Mouse (Mus musculus) lung, adult 2 months (tissue): Measurements from ENCODE around the gene Ubn2.

Experiments used
- CTCF ChIP-seq: fragments of 200-500 bp; IDR thresholded peaks from 2 replicates; pipeline ENCODE4 v1.5.1; 2011; ENCODE audit warnings: mild to moderate bottlenecking, low read length, control low read depth; ENCODE audit not compliant: insufficient read depth
- POLR2A ChIP-seq: fragments of 200-500 bp; IDR thresholded peaks from 2 replicates; pipeline ENCODE4 v1.6.1; 2011; ENCODE audit warnings: low read depth, mild to moderate bottlenecking, control low read depth, low read length, borderline replicate concordance; ENCODE audit errors: extremely low read depth

GRCm38 (mm10) chr6:38469591-38469990 lies 35.8 kb downstream of the Ubn2 start:
- TF ChIP-seq CTCF, result no peak
- no peak for TF ChIP-seq POLR2A
